Mouse (Mus musculus): ENCODE data around the gene Gm20605. TPM values are rescaled to one million over a fixed set of nuclear protein-coding genes. Genes with fewer than 3 reads are reported as not detected.

The Gm20605 gene
- total RNA-seq, 2 experiments from 2014 or later: 4.1 to 7.7 TPM

- peak; percentile 69 for DNase-seq
Measured at GRCm38 (mm10) chr5:137652474-137652873, 23.5 kb downstream of the Gm20605 start.

- no peak for DNase-seq
Measured at GRCm38 (mm10) chr5:137653366-137653765, 24.4 kb downstream of the Gm20605 start.

- no peak for DNase-seq
Measured at GRCm38 (mm10) chr5:137654746-137655145, 25.8 kb downstream of the Gm20605 start.

GRCm38 (mm10) chr5:137656977-137657376 lies 28.0 kb downstream of the Gm20605 start:
- DNase-seq: peak; percentile 64

- peak; percentile 45 for DNase-seq
Measured at GRCm38 (mm10) chr5:137660064-137660688, 31.2 kb downstream of the Gm20605 start.

- DNase-seq: no peak
Measured at GRCm38 (mm10) chr5:137663057-137663456, 34.1 kb downstream of the Gm20605 start.

DNA sequence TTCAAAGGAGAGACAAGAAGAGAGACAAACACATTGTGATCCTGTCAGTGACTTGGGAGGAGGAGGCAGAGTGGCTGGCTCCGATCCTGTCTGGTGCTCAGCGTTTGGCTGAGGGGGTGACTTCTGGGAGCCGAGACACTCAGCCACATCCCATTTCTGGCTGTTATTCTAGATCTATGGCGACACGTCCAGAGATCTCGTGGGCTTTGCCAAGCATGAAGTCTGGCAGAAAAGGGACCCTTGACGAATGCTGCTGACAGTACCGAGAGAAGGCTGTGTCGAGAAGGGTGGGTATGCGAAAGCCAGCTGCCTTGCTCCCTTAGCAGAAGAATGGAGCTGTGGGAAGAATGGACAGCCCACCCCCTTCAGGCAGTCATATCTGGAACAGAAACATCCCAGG lies 40.0 kb downstream of the Gm20605 start:
- DNase-seq: no peak

DNA sequence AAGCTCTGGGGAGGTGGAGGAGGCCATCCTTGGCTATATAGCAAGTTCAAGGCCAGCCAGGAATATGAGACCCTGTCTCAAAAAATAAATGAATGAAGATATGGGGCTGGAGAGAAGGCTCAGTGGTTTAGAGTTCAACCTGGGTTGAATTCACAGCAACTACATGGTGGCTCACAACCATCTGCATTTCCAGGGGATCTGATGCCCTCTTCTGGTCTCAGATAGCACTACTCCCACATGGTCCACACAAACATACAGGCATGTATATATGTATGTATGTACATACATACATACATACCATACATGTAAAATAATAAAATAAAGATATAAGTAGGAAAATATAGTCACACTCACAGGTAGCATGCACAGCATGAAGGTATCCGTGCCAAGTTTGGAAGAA lies 41.3 kb downstream of the Gm20605 start:
- no peak for DNase-seq

DNA sequence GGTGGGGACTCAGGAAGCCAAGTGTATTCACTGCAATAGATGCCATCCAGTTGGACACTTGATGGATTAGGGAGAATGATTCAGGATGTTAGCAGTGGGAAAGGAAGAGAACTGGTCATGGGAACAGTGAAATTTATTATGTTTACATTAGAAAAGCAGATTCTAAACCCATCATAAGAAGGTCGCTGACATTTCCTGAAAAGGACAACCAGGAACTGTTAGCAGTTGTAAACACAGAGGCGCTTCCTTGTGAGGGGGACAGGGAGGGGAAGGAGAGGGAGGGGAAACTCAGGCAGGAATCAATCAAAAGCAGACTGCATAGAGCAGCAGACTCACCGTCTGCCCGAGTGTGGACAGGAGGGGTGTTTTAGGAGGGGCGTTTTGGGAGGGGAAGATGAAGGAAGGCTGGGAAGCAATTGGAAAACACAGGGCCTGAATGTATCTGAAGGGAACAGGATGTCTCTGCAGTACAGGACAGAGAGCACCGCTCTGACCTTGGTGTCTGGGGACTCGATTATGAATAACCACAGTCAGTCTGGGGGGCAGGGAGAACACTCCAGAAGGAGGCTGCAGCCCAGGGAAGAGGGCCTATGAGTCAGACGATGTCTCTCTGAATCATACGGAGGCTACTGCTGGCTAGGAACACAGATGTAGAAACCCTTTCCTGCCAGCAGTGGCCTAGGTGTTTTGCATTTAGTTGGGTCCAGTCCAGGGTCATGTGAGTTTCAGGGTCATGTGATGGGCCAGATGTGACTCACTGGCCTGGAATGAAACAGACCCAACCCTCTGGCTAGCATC lies 42.7 kb downstream of the Gm20605 start:
- peak; percentile 29 for DNase-seq

- DNase-seq: no peak
Measured at GRCm38 (mm10) chr5:137672361-137672760, 43.4 kb downstream of the Gm20605 start.

DNA sequence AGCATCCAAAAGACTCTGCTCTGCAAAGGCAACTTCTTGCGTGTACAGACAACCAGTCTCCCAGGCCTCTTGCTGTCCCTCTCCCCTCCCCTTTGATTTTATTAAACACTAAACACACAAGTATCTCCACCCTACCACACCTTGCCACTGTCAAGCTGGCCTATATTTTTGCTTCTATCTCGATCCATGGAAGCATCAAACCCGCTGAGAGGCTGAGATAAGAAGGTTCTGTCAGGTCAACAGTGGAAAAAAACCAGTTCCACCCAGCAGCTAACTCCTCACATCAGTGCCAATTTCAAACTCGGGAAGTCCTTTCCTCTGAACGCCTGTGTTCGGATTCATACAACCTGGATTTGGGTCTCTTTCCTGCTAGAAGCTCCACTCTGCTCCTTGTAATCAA lies 44.0 kb downstream of the Gm20605 start:
- DNase-seq: no peak

GRCm38 (mm10) chr5:137674786-137675185 lies 45.8 kb downstream of the Gm20605 start:
- no peak for DNase-seq

GRCm38 (mm10) chr5:137677859-137678258 lies 48.9 kb downstream of the Gm20605 start:
- no peak for DNase-seq

- DNase-seq: no peak
Measured at GRCm38 (mm10) chr5:137678736-137679135, 49.8 kb downstream of the Gm20605 start.

DNA sequence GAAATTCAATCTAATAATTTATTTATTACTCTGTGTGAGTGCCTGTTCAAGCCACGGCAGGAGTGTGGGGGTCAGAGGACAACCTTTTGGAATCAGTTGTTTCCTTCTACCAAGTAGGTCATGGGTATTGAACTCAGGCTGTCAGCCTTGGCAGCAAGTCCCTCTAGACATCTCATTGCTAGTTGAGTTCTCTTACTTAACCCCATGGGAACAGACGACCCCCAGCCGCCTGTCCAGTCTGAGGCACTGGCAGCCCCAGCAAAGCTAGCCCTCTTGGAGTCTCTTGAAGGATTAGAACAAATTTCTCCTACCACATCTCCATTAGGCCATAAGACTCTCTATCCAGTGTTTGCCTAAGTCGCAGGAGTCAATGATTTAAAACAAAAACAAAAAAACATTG lies 50.8 kb downstream of the Gm20605 start:
- DNase-seq: no peak

DNA sequence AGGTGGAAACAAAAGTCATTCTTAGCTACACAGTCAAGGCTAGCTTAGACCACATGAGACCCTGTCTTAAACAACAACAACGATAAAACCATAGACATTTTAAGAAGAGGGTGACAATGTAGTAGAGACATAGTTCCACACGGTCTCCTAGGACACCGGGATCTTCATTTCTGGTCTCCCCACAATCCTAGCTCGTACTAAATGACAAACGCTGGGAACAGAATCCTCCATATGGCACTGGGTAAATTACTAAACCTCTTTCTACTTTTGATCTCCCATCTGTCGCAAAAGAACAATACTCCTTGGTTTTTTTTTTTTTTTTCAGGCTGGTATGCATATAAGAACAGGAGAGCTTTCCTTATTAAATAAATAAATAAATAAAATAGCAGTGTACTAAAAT lies 53.6 kb downstream of the Gm20605 start:
- no peak for DNase-seq

DNA sequence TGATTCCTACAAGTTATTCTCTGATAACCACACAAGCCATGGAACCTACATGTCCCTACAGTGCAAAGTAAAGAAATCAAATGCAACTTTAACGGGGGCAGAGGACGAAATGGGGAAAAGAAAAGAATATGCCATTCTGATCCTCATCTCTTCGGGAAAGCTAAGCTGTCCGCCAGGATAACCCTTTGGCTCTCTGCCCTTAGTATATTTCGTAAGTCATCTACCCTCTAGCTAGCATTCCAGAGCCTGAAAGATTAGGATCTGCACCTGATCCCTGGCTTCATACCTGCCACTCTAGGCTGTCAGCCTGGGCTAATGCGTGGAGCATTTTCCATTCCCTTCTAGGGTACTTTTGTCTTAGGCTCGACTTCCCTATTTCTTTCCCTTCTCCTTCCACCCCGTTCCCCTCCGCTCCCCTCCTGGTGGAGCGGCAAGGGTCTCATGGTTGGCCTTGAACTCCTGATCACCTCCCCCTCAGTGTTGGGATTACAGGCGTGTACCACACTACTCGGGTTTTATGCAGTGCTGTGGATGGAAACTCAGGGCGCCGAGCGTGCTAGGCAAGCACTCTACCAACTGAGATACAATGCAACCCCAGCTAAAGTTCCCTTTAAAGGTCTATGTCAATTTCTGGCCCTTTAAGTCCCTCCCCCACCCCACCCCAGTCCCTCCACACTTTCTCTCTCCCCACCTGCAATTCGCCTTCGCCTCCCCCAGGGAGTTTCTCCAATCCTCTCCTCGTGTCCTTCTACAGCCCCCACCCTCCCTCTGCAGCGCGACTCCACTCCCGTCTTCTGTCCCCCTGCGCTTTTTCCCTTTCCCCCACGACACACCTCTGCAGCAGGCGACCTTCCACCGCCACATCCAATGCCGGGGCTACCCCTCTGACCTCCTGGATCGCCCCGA lies 54.7 kb downstream of the Gm20605 start:
- no peak for DNase-seq

DNA sequence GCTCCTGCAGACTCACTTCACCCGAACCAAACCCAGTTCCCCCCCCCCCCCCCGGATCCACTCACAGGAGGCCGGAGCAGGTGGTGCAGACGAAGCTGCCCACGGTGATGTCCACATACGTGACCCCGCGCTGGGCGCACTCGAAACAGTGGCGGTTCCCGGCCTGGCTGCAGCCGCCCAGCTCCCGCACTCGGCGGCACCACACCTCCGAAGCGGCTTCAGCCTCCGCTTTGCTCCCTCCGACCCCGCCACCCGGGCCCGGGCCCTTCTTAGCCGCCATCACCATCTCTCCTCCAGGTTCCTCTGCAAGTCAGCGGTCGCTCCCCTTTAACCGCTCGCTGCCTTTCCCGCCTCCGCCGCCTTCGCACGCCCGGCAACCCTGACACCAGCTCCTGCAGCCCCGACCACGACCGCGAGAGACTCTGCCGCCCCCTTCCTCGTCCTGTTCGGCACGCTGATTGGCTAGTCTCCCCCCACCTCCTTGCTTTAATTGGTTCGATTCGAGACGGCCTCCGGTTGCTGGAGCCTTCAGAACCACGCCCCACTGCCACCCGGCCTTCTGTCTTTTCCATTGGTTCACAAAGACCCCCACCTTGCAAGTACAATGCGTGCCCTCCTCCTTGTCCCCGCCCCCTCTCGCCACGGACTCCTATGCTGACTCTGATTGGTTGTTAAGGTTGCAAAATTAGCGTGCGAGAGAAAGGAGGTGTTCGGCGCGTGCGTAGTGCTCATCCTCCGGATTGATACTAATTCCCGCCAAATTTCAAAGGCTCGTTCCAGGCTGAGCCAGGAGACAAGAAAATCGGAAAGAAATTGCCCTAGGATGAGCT lies 55.5 kb downstream of the Gm20605 start, which contains the start of gene Agfg2:
TSS of gene Agfg2 (minus strand) at position 433 of the 830 bp plus-strand sequence.
- DNase-seq: peak; percentile 88

GRCm38 (mm10) chr5:137685653-137686052 lies 56.7 kb downstream of the Gm20605 start:
- DNase-seq: no peak

- no peak for DNase-seq
Measured at GRCm38 (mm10) chr5:137686127-137686790, 57.3 kb downstream of the Gm20605 start.

GRCm38 (mm10) chr5:137689974-137690373 lies 61.0 kb downstream of the Gm20605 start:
- no peak for DNase-seq
